Mouse (Mus musculus): ENCODE results near the gene Oas3.
"Not testable (repeated sequence)": the region's sequence is repeated elsewhere in the genome, so short reads cannot be mapped to it uniquely, and the experiment has no call there.

Oas3 gene

GRCm38 (mm10) chr5:120777478-120777877, at the start of gene Oas3:
Gene Oas3 (minus strand): TSS chr5:120777661.
- DNase-seq (ENCODE audit: low read depth), result no peak

GRCm38 (mm10) chr5:120818999-120819398, 41.5 kb upstream of the Oas3 start:
- DNase-seq (ENCODE audit: low read depth), result no peak

- no peak for DNase-seq (ENCODE audit: low read depth)
Measured at GRCm38 (mm10) chr5:120815949-120816348, 38.5 kb upstream of the Oas3 start.

- DNase-seq (ENCODE audit: low read depth), result no peak
Measured at GRCm38 (mm10) chr5:120813023-120813422, 35.6 kb upstream of the Oas3 start.

GRCm38 (mm10) chr5:120811951-120812819, 34.7 kb upstream of the Oas3 start, which contains the start of gene Oas1c:
Gene Oas1c (minus strand): TSS chr5:120812514.
- DNase-seq (ENCODE audit: low read depth), result peak; percentile 86

GRCm38 (mm10) chr5:120809171-120809570, 31.7 kb upstream of the Oas3 start:
- DNase-seq (ENCODE audit: low read depth), result no peak

- DNase-seq (ENCODE audit: low read depth), result peak; percentile 30
Measured at GRCm38 (mm10) chr5:120806458-120806857, 29.0 kb upstream of the Oas3 start.

- DNase-seq (ENCODE audit: low read depth), result peak; percentile 70
Measured at GRCm38 (mm10) chr5:120803596-120803995, 26.1 kb upstream of the Oas3 start.

GRCm38 (mm10) chr5:120798943-120799342, 21.5 kb upstream of the Oas3 start:
- DNase-seq (ENCODE audit: low read depth), result not testable (repeated sequence)

GRCm38 (mm10) chr5:120798147-120798546, 20.7 kb upstream of the Oas3 start:
- not testable (repeated sequence) for DNase-seq (ENCODE audit: low read depth)

- not testable (repeated sequence) for DNase-seq (ENCODE audit: low read depth)
Measured at GRCm38 (mm10) chr5:120795480-120796034, 18.1 kb upstream of the Oas3 start, which contains the start of gene Oas1e. Gene Oas1e (minus strand): TSS chr5:120795530.

- DNase-seq (ENCODE audit: low read depth), result no peak
Measured at GRCm38 (mm10) chr5:120793043-120793442, 15.6 kb upstream of the Oas3 start.

- no peak for DNase-seq (ENCODE audit: low read depth)
Measured at GRCm38 (mm10) chr5:120787042-120787441, 9.6 kb upstream of the Oas3 start.

- DNase-seq (ENCODE audit: low read depth), result no peak
Measured at GRCm38 (mm10) chr5:120782446-120782845, 5.0 kb upstream of the Oas3 start.

- DNase-seq (ENCODE audit: low read depth), result no peak
Measured at GRCm38 (mm10) chr5:120781646-120782045, 4.2 kb upstream of the Oas3 start.

GRCm38 (mm10) chr5:120779922-120780321, 2.5 kb upstream of the Oas3 start:
- no peak for DNase-seq (ENCODE audit: low read depth)

GRCm38 (mm10) chr5:120778941-120779340, 1.5 kb upstream of the Oas3 start:
- no peak for DNase-seq (ENCODE audit: low read depth)

- DNase-seq (ENCODE audit: low read depth), result no peak
Measured at GRCm38 (mm10) chr5:120776801-120777200, 660 bp downstream of the Oas3 start.

- DNase-seq (ENCODE audit: low read depth), result no peak
Measured at GRCm38 (mm10) chr5:120775287-120775985, 2.0 kb downstream of the Oas3 start.

GRCm38 (mm10) chr5:120769396-120769795, 8.1 kb downstream of the Oas3 start:
- DNase-seq (ENCODE audit: low read depth), result no peak

GRCm38 (mm10) chr5:120765010-120765409, 12.5 kb downstream of the Oas3 start:
- no peak for DNase-seq (ENCODE audit: low read depth)

- DNase-seq (ENCODE audit: low read depth), result no peak
Measured at GRCm38 (mm10) chr5:120761901-120762300, 15.6 kb downstream of the Oas3 start.

GRCm38 (mm10) chr5:120754215-120754614, 23.2 kb downstream of the Oas3 start:
- DNase-seq (ENCODE audit: low read depth), result no peak

Measured in fibroblast of lung, adult 2 months (primary cell).